Mouse (Mus musculus) testis, adult 2 months (tissue): ENCODE results near the gene Nxn. TPM values are rescaled to one million over a fixed set of nuclear protein-coding genes. Genes with fewer than 3 reads are reported as not detected.

Source experiments
- H3K27ac ChIP-seq: fragments of 200-500 bp; 2 replicates; pipeline ENCODE4 v1.5.1; 2012; ENCODE audit warnings: low read depth, low read length; ENCODE audit not compliant: control insufficient read depth, insufficient read depth
- H3K27me3 ChIP-seq: fragments of 200-500 bp; 2 replicates; pipeline ENCODE4 v1.6.1; 2012; ENCODE audit warnings: mild to moderate bottlenecking, low read length, moderate library complexity; ENCODE audit not compliant: control insufficient read depth, insufficient read depth
- H3K36me3 ChIP-seq: fragments of 200-500 bp; 2 replicates; pipeline ENCODE4 v1.6.1; 2012; ENCODE audit warnings: mild to moderate bottlenecking, low read length; ENCODE audit not compliant: control insufficient read depth, insufficient read depth
- H3K4me1 ChIP-seq: fragments of 200-500 bp; 2 replicates; pipeline ENCODE4 v1.6.1; 2012; ENCODE audit warnings: low read length; ENCODE audit not compliant: control insufficient read depth, insufficient read depth
- H3K4me3 ChIP-seq: fragments of 200-500 bp; 2 replicates; pipeline ENCODE4 v1.5.1; 2012; ENCODE audit warnings: low read depth, mild to moderate bottlenecking, low read length, moderate library complexity, mixed read lengths; ENCODE audit not compliant: control insufficient read depth
- CTCF ChIP-seq: fragments of 200-500 bp; IDR thresholded peaks from 2 replicates; pipeline ENCODE4 v1.5.1; 2012; ENCODE audit warnings: low read depth, mild to moderate bottlenecking, inconsistent platforms, low read length, moderate library complexity; ENCODE audit not compliant: control insufficient read depth, insufficient read depth, insufficient replicate concordance
- POLR2A ChIP-seq: fragments of 200-500 bp; IDR thresholded peaks from 2 replicates; pipeline ENCODE4 v1.6.1; 2012; ENCODE audit warnings: low read depth, mild to moderate bottlenecking, inconsistent platforms, low read length, moderate library complexity; ENCODE audit not compliant: control insufficient read depth
- polyA plus RNA-seq: library from polyadenylated mRNA; depleted of rRNA; stranded (reverse); fragments of >200 nt; gene quantifications from 2 replicates; pipeline ENCODE4 v1.2.3, GENCODE M21; 2012

Nxn gene
- polyA plus RNA-seq, 1 experiment: 83.2 TPM

DNA sequence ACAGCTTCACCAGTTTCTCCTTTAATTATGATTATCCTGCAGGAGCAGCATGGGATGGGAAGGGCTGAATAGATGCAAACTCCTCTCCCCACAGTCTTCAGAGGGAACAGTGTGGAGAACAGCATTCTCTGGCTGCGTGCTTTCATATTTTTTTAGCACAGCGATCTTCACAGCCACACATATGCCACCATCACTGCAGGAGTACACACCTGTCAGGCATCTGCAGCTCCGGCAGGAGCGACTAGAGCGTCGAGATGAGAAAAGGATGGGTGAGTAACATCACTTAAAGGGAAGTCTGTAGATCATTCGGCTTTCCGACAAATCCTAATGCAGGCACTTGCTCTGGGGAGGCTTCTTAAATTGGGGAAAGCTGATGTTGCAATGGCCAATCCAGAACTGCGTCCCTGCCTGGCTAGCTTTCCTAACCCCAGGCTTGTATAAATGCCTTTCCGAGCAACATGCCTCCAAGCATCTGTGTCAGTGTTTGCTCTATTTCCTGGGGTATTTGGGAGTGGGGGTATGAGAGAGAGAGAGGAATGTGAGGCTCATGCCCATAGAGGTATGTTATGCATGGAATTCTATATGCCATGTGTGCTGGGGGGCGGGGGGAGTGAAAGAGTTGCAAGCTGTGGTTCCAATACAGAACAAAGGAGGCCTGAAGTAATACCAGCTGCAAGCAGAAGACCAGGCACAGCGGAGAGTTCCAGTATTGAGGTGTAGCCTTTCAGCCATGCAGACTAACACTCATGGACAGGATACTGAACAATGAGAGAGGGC is 87.5 kb downstream of the Nxn start:
- H3K4me3 ChIP-seq: no peak overlapping the region
- no peak overlapping the region for H3K27ac ChIP-seq
- no peaks in the 10 kb centered on the region for H3K36me3 ChIP-seq
- TF ChIP-seq CTCF: no peak
- TF ChIP-seq POLR2A: no peak
- H3K27me3 ChIP-seq: no peaks in the 10 kb centered on the region
- H3K4me1 ChIP-seq: no peaks in the 10 kb centered on the region; the same call in 1 of the 2 replicates

DNA sequence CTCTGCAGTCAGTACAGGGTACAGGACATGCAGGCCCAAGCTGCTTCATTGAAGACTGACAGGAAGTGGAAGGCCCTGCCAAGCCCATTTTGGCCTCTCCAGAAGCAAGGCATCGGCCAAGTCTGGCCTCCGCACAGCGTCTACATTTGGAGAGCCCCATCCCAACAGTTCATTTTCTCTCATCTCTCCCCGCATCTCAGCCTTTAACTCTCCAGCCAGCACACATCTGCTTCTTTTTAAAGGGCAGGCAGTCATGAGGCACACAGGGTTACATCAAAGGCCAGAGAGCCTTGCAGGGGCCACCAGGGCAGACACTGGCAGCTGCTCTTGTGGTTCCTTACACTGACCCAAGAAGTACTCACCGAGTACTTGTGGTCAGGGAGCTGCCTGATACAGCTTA is 89.1 kb downstream of the Nxn start:
- Histone ChIP-seq H3K4me1 (no peaks in the 10 kb centered on the region; the same call in 1 of the 2 replicates), H3K4me3 (no peak overlapping the region)
- TF ChIP-seq POLR2A (no peak), CTCF (no peak)

DNA sequence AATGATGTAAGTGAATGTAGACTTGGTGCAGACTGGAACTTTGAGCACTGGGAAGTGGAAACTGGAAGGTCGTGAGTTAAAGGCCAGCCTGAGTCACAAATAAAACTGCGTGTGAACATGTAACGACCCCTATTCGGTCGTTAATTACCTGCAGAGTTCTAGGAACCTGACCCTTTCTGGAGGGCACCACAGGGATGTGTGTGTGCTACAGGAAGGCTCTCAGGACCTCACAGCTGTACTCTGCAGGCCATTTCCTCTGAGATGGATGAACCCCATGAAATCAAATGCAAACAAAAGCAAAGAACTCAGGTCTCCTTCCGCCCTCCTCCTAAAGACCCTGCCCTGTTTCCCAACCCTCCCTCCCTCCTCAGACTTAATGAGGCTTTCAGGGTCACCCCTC is 89.9 kb downstream of the Nxn start:
- no peaks in the 10 kb centered on the region for H3K36me3 ChIP-seq
- H3K4me3 ChIP-seq: no peak overlapping the region
- no peak for TF ChIP-seq POLR2A
- TF ChIP-seq CTCF: no peak
- no peaks in the 10 kb centered on the region for H3K27me3 ChIP-seq
- no peak overlapping the region for H3K27ac ChIP-seq
- H3K4me1 ChIP-seq: no peaks in the 10 kb centered on the region; the same call in 1 of the 2 replicates

More for the DNA sequence above, 89.1 kb downstream of the Nxn start:
- no peak overlapping the region for H3K27ac ChIP-seq
- no peaks in the 10 kb centered on the region for H3K27me3 ChIP-seq
- no peaks in the 10 kb centered on the region for H3K36me3 ChIP-seq

DNA sequence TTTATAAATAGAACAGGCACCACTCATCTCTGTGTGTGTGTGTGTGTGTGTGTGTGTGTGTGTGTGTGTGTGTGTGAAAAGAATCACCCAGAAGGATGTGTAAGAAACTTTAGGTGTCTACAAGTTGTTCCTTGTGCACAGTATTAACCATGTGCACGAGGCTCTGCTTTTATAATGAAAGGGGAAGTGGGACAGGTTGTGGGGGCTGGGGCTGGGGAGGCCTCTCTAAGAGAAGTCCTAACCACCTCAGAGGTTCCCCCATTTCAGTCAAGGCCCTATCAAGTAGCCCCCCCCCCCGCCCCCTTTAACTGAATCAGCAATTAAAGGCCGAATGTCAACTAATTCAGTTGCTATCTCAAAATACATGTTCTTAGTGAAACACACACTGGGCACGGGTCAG is 92.2 kb downstream of the Nxn start:
- no peak for TF ChIP-seq POLR2A
- TF ChIP-seq CTCF: no peak
- no peak overlapping the region for H3K4me3 ChIP-seq
- H3K27ac ChIP-seq: no peak overlapping the region
- no peaks in the 10 kb centered on the region for H3K27me3 ChIP-seq
- no peaks in the 10 kb centered on the region for H3K36me3 ChIP-seq
- no peaks in the 10 kb centered on the region; the same call in 1 of the 2 replicates for H3K4me1 ChIP-seq

DNA sequence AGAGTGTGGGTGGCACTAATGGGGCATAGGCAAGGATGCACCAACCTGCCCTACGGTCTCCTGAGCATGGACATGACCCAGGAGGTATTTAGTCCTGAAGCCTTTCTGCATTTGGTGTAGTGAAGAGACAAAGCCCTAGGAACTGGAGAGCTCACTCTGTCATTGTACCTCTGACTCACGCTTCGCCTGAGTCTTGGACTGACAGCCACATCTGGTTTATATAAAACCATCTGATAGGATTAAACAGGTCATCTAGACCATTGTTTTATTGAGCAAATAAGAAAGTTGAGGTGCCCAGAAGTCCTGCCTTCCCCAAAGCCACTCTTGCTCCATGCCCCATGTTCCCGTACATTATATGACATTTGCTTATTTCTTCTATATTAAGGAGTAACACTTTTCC is 93.4 kb downstream of the Nxn start:
- H3K4me3 ChIP-seq: no peak overlapping the region
- H3K27ac ChIP-seq: no peak overlapping the region
- H3K4me1 ChIP-seq: no peaks in the 10 kb centered on the region; the same call in 1 of the 2 replicates
- TF ChIP-seq POLR2A: no peak
- no peak for TF ChIP-seq CTCF
- no peaks in the 10 kb centered on the region for H3K27me3 ChIP-seq
- H3K36me3 ChIP-seq: no peaks in the 10 kb centered on the region

DNA sequence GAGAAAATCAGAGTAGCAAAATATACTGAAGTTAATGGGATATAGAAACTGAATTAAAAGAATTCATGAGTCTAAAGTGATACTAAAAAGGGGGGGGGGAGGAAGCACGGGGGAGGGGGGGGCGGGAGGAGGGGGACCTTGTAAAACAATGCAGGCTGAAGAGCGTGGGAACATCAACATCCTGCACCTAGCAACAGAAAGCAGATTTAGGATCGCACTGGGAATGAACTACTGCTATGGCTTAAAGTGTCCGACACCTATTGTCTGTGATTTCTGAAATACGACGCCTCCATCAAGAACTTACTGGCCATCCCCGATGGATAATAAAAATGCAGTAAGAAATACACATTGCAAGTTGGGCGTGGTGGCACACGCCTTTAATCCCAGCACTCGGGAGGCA is 95.6 kb downstream of the Nxn start:
- Histone ChIP-seq H3K27me3 (no peaks in the 10 kb centered on the region), H3K27ac (no peak overlapping the region), H3K4me3 (no peak overlapping the region), H3K36me3 (no peaks in the 10 kb centered on the region), H3K4me1 (peaks cover 2% of the 10 kb centered on the region; the same call in 1 of the 2 replicates)
- TF ChIP-seq POLR2A (no peak), CTCF (no peak)

DNA sequence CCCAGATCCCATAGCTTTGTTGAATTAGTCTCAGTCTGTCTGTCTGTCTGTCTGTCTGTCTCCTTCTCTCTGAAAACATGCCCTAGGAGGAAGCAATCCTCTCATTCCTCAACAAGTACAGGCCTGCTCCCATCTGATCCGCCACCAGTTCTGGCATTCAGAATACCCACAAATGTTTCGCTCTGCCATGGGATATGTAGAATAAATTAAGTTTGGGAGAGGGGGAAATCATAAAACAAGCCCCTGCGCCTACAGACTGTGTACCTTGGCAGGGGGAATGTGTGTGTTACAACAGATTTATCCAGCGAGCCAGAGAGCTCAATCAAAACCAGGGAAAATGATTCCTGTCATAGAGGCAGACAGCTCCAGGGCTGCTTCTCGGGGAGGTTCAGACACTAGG is 98.1 kb downstream of the Nxn start:
- Histone ChIP-seq H3K4me3 (no peak overlapping the region), H3K27me3 (no peaks in the 10 kb centered on the region), H3K27ac (no peak overlapping the region), H3K36me3 (no peaks in the 10 kb centered on the region), H3K4me1 (peaks cover 2% of the 10 kb centered on the region; the same call in 1 of the 2 replicates)
- no peak for TF ChIP-seq CTCF
- TF ChIP-seq POLR2A: no peak
